Mouse (Mus musculus) skeletal muscle tissue, adult 2 months (tissue): Measurements from ENCODE around the gene C1d.
"Not testable (repeated sequence)": the region's sequence is repeated elsewhere in the genome, so short reads cannot be mapped to it uniquely, and the experiment has no call there.

Source experiments
- DNase-seq: peaks from one replicate; pipeline ENCODE4 v3.0.0-alpha.2; 2012; ENCODE audit warnings: low read depth, low spot score

C1d gene

DNA sequence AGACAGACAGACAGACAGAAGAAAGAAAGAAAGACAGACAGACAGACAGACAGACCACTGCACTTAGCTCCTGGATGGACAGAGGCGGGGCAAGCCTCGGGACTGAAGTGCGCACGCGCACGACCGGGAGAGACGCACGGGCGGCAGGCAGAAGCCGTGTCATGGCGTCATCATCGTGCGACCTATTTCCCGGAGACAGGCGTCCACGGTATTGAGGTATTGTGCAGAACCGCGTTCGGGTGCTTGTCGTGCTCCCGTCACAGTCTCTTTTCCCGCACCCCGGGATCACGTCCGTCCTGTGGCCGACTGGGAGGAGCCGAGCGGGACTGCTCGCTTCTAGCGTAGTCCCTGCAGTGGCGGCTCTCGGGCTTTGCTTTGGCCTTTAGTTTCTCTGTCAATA, at the start of gene C1d:
Gene C1d (plus strand): TSS at position 137 of the 400 bp plus-strand sequence.
- peak; percentile 96 for DNase-seq

DNA sequence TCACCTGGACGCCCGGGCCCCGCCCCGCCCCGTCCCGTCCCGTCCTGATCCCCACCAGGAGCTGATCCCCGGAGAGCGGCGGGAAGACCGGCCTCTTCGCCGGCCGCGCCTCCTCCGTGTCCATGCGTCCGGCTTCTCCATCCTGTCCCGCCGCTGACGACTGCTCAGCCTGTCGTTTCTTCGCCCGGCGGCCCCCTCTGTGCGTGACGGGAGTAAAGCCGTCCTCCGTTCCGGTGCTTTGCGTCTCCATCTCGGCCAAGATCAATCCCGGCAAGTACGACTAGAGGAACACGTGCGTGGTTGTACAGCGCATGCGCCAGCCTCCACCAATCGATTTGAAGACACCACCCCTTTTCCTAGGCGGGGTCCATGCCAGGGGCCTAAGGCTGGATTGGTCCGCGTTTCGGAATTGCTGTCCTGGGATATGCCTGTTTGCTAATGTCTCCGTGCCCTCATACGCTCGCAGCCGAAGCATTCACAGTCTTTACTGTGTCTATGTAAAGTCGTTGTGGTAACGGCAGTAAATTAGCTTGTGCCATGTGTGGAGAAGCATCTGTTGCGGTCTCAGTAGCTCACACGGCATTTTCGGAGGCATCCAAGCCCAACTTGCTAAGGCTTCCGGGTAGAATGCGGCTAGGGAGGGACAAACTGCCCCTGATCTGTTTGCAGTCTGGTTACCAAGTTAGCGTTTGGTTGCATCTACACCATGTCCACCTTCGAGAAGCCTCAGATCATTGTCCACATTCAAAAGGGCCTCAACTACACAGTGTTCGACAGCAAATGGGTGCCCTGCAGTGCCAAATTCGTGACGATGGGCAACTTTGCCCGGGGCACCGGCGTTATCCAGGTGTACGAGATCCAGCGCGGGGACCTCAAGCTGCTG, 45.9 kb upstream of the C1d start, which contains the start of gene Pno1:
Gene Pno1 (minus strand): TSS at position 311 of the 883 bp plus-strand sequence.
- DNase-seq: peak; percentile 98

DNA sequence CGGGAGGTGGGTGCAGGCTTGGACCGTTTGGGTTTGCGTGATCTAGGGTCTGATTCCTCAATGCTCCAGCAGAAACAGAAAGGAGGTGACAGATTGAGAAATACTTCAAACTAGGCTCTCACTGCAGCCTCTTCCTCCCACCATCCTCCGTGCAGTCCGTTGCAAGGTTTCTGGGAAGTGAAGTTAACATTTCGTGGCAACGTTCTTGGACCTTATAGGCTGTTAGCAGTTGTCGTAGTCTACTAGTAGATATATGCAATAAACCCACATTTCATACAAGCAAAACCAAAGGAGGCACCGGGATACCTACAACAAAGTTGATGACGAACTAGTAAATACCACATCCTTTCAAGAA, 45.3 kb upstream of the C1d start:
- DNase-seq: no peak

DNA sequence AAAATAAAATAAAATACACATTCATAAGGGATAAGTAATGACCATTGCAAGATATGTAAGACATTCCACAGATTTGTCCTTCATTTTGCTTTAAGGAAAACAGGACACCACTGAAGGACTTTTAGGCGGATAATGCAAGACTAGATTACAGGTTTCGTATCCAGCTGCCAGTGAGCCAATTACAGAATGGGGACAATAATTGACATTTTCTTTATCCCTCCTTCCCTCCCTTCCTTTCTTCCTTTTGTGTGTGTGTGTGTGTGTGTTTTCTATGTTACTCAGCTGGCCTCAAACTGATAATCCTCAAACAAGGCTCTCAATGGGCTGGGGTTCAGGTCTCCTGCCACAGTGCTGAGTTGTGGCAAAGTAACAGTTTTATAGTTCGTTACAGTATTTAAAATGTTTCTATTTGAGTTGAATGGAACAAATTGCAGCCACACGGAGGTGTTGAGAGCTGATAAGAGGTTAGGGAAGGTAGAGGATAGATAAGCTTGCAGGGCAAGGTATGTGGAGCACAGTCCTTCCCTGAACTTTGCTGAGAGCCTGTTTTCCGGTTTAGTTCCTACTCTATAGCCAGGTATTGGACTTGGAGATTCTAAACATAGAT, 44.4 kb upstream of the C1d start:
- no peak for DNase-seq

DNA sequence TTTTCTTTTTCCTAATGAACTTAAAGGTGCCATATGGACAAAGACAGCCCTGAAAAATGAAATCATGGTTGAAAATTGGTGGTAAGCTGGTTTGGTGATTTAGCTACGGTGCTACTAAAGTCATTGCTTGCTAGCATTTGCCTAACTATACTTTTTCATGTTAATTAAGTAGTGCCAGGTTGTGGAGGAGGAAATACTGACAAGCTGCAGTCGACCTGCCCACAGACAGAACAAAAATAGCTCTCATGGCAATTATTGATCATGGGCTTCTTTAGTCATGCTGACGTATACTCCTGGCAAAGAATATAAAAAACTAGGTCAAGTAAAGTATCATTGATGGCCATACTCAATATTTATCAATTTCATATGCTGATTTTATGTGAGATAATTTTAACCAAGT, 41.9 kb upstream of the C1d start:
- DNase-seq: no peak

DNA sequence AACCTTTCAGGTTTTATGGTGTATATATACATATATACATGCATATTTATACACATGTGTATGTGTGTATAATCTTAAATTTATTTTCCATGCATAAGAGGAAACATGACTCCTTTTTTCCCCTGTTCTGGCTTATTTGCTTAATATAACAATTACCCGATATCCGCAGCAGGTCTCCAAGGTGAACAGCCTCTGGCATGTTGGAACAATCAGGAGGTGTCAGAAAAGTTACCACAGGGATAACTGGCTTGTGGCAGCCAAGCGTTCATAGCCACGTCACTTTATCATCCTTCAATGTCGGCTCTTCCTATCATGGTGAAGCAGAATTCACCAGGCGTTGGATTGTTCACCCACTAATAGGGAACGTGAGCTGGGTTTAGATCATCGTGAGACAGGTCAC, 36.3 kb upstream of the C1d start:
- DNase-seq: no peak

DNA sequence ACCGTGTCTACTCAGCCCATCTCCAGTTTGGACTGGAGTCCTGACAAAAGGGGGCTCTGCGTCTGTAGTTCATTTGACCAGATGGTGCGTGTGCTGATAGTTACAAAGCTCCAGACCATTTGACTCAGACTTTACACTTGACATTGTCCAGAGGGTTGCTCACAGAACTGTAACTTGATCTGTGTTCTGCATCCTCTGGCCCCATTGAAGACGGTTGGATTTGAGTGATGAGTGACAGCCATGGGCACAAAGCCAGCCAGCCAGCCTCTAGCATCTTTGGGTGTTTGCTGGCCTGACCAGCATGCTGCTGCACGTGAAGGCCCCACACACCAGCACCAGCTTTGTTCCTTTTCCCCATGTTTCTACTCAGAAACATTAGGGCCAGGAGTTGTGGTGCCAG, 24.6 kb upstream of the C1d start:
- no peak for DNase-seq

DNA sequence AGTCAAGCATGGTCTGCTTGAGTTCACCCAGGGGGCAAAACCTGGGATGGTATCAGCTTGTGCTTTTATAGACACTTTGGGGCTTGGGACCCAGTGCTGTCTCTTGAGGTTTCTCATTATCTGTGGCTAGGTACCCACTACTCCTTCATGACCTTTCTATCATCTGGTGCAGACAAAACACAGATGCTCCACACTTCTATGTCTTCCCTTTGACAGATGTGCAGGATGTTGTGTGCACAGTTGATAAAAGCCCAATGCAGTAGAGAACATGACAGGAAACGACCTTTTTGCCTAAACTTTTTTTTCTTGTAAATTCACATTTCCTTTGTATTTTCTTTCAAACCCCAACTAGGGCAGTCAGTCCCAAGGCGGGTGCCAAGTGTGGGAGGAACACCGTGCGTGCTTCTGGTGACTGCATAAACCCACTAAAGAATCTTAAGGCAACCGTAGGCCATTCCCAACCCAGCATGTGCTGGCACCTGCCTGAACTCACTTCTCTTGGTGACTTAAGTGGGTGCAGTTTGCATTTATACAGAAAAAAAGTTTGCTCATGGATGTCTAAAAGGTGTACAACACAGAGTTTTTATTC, 20.8 kb upstream of the C1d start:
- no peak for DNase-seq

DNA sequence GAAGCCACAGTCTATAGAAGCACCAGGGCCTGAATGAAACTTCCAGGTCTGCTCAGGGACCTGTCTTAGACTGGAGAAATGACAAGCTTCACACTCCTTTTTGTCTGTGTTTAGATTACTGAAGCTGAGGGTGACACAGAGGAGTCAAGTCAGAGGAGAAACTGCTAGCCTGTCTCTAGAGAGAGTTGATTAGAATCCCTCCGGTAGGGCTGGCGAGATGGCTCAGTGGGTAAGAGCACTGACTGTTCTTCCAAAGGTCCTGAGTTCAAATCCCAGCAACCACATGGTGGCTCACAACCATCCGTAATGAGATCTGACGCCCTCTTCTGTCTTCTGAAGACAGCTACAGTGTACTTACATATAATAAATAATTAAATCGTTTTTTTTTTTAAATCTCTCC, 18.8 kb upstream of the C1d start:
- DNase-seq: not testable (repeated sequence)

DNA sequence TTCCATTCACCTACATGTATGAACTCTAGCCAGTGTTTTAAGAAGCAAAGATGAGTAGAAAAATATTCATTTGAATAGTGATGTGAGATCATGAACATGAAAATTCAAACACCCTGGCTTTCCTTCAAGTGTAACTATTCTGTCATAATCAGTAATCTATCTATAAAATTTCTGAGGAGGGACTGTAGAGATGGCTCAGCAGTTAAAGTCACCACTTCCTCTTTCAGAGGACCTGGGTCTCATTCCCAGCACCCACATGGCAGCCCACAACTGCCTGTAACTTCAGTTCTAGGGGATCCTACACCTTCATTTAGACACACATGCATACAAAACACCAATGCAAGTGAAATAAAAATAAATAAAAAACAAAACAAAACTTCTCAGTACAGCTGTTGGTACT, 8.7 kb upstream of the C1d start:
- no peak for DNase-seq

DNA sequence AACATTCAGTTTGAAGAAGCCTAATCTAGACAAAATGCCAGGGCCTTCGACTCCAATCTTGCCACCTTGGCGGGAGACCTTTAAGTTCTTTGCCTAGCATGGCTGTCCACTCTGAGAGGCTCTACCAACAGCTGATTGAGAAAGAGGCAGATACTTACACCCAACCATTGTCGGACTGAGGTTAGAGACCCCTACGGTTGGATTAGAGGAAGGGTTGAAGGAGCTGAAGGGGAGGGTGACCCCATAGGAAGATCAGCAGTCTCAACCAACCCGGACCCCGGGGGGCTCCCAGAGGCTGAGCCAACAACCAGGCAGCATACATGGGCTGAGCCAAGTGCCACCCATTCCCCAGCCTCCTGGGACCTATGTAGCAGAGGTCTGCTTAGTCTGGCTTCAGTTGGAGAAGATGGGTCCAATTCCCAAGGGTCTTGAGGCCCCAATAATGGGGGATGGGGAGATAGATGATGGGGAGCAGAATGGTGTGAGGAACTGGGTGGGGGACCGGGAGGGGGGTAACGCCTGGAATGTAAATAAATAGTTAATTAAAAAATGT, 490 bp upstream of the C1d start:
- no peak for DNase-seq

DNA sequence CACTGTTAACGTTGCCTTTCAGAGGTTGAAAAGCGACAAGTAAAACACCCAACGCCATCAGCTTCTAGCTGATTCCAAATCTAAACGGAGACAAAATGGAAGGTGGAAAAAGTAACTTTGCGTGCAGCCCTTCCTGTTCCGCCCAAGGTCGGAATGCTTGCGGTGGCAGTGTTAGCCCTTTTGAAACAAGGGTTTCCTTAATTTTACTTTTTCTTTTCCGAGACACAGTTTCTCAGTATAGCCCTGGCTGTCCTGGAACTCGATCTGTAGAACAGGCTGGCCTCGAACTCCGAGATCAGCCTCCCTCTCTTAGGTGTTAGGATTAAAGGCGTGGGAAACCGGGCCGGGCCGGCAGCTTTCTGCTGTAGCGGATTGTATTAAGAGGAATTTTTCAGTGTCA, 482 bp downstream of the C1d start:
- no peak for DNase-seq

DNA sequence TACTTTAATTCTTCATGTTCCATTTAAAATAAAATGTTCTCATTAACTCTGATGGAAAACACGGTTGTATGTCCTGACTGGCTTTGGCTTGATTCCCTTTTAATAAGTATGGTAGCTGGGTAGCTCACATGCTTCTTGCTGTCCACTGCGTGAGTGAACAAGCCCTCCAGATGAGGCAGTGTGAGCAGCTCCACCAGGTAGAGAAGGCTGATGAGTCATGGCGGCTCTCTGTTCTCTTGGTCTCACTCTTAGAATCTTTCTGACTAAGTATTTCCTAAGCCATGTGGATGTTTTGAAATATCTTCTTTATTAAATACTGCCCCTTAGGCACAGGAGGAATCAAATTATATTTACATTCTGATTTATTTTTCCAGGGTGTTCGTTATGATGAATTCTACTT, 9.8 kb downstream of the C1d start:
- no peak for DNase-seq

DNA sequence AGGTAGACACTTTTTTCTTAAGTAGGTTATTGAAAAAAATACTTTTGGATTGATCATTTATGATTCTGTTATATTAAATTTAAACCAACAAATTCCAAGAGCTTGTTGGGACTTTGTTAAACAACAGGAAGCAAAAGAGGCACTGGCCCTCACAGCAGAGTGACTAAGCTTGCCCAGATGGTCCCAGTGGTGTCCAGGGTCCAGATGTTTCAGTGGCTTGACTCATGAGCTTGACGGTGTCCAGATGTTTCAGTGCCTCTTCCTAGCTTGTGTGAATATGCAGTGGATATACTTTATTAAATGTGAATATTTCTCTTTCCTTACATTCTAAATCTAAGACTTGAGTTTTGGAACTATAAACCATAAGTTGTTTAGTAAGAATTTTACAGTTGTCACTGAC, 11.4 kb downstream of the C1d start:
- peak; percentile 42 for DNase-seq

DNA sequence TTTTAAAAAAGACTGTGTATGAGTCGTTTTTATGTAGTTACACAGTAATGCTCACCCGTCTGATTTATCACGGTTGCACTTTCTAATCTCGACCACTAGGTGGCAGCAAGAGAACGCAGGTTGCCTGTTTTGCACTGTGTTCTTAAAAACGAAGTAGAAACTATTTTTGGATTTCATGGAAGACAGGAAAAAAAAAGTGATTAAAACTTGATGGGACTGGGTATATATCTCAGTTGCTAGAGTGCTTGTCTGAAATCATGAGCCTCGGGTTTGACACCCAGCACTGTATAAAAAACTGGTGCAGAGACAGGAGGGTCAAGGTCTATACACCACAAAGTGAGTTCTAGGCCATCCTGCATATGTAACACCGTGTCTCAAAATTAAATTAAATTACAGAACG, 22.6 kb downstream of the C1d start:
- DNase-seq: peak; percentile 30

DNA sequence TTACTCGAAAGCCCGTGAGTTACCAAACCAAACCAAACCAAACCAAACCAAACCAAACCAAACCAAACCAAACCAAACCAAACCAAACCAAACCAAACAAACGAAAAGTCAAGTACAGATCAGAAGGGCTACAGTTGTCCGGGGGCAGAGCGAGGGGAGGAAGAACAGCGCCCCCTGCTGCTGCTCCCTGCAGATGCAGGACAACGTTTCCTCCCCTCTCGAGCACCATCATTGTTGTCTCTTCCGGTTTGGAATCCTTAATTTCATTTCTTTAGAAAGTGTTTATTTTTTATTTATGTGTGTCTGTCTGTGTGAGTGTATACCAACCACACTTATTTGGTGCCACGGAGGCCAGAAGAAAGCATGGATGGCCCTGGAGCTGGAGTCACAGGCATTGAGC, 26.7 kb downstream of the C1d start:
- DNase-seq: no peak

DNA sequence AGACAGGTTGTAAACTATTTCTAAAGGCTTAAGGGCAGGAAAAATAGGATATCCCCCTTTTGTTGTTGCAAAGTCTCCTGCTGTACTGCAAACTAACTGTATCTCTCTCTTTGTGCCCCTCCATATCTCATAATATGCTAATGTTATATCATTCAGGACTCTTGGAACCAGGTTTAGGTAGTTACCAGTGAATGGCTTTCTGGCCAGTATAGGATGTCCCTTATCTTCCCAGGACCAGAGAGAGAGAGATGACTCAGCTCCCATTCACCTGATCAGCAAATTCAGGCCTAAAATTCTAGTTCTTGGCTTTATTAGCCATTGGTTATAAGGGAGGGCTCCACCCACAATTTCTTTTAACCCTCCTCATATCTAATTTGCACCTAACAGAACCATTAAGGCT, 31.5 kb downstream of the C1d start:
- DNase-seq: no peak

DNA sequence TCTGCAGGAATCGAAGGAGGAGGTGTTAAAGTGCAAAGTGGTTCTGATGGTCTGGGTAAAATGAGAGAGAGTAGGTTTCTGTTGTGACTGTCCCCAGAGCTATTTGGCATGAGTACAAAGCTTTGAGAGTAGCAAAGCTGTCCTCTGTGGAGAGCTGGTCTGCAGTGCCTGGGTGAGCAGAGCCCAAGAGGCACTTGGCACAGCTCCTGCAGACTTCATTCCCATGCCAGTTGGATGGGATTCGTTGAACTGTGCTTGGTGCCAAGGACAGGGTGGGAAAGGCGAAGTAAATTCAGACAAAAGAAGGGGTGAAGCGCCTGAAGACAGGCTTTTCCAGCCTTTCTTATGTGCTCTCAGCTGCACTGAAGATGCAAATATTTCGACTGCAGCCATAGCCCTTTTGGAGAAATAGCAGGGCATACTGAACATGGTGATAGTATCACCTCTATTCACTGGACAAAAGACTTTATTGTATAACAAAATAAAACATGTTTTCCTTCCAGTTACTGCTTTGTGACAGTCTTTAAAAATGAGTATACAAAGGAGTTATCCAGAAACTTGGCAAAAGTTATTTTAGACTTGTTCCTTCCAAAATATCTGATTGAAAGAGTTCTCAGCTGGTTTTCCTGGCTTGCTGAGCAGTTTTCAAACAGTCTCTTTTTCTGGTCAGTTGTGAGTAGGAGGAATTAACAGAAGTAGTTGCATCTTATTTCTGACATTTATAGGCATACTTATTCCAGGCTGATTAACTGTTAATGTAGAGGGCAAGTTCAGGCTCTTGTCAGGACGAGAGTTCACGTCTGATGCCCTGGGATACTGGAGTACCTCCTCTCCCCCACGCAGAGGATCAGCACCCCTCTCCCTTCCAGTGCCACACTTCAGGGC, 48.9 kb downstream of the C1d start:
- peak; percentile 18 for DNase-seq

DNA sequence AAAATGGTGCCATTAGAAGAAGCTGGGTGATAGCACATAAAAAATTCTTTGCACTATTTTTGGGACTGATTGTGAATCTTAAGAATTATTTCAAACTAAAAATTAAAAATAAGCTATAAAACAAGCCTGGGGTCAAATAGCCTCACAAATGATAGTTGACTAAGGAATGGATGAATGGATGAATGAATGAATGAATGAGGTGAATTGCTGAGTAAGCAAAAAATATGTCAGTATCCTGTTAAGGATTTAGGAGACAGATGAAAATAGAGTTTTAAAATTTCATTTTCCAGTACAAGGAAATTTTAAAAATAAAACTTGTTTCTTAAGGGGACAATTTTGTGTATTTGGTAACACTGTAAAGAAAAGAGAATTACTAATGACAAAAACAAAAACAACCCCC, 50.1 kb downstream of the C1d start:
- no peak for DNase-seq
